Mouse (Mus musculus): ENCODE data around the gene Cinp. TPM values are rescaled to one million over a fixed set of nuclear protein-coding genes. Genes with fewer than 3 reads are reported as not detected.

The Cinp gene
- polyA plus RNA-seq, 1 experiment = 44.8 TPM

DNA sequence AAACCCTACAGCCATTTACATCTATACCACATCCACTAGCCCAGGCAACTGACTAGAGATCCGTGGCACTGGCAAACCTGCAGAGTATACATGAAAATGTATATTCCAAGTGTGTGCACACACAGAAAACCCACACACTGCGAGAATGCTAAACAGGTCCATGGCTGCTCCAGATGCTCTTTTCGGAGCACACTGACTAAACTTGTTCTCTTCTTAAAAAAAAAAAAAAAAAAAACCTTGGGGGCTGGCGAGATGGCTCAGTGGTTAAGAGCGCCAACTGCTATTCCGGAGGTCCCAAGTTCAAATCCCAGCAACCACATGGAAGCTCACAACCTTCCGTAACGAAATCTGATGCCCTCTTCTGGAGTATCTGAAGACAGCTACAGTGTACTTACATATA is 51.1 kb downstream of the Cinp start:
- no peak overlapping the region for H3K27ac ChIP-seq (ENCODE audit: insufficient read depth, low read length)
- TF ChIP-seq POLR2A (IDR thresholded peaks at IDR 0.05; ENCODE audit: low read depth, low read length) = no peak
- no peak for TF ChIP-seq CTCF (IDR thresholded peaks at IDR 0.05; ENCODE audit: borderline replicate concordance, insufficient read depth, low read length)
- H3K4me1 ChIP-seq (ENCODE audit: control insufficient read depth, insufficient read depth, low read length) = peaks cover 3% of the 10 kb centered on the region; the same call in 1 of the 2 replicates
- H3K4me3 ChIP-seq (ENCODE audit: insufficient read depth, low read length) = no peak overlapping the region

DNA sequence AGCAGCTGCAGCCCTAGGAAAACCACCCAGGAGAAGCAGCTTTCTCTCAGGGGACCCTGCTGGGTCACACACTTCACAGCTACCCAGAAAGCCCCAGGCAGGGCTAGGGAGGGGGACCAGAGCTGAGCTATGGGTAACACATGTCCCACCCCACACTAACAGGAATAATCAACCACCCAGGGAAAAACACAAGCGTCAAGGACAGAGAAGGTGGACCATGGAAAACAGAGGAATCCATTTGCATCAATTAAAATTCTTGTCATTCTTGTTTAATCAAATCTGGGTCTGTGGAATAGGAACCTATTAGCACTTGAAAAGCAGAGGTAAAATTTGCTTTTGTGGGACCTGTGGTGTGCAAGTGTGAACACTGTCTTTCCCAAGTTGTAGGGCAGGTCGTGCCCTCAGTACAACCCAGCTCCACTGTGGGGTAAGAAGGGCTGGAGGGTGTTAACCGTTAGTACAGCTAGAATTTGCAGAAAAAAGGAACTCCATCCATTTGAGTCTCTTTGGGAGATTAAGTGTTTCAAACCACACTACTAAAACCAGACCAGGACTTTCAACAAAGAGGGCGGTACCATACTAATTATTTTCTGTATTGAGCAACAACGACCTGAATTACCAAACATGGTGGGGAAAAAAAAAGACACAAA is 51.6 kb downstream of the Cinp start:
- Histone ChIP-seq H3K4me1 (ENCODE audit: control insufficient read depth, insufficient read depth, low read length) (peaks cover 3% of the 10 kb centered on the region; the same call in 1 of the 2 replicates), H3K4me3 (ENCODE audit: insufficient read depth, low read length) (no peak overlapping the region), H3K27ac (ENCODE audit: insufficient read depth, low read length) (no peak overlapping the region)
- no peak for TF ChIP-seq POLR2A (IDR thresholded peaks at IDR 0.05; ENCODE audit: low read depth, low read length)

GRCm38 (mm10) chr12:110836729-110837128 is 52.2 kb downstream of the Cinp start:
- Histone ChIP-seq H3K4me3 (ENCODE audit: insufficient read depth, low read length) (no peak overlapping the region), H3K4me1 (ENCODE audit: control insufficient read depth, insufficient read depth, low read length) (peaks cover 3% of the 10 kb centered on the region; the same call in 1 of the 2 replicates), H3K27ac (ENCODE audit: insufficient read depth, low read length) (no peak overlapping the region)
- TF ChIP-seq POLR2A (IDR thresholded peaks at IDR 0.05; ENCODE audit: low read depth, low read length) (no peak), CTCF (IDR thresholded peaks at IDR 0.05; ENCODE audit: borderline replicate concordance, insufficient read depth, low read length) (no peak)

- Histone ChIP-seq H3K4me1 (ENCODE audit: control insufficient read depth, insufficient read depth, low read length) (peaks cover 3% of the 10 kb centered on the region; the same call in 1 of the 2 replicates), H3K4me3 (ENCODE audit: insufficient read depth, low read length) (no peak overlapping the region), H3K27ac (ENCODE audit: insufficient read depth, low read length) (no peak overlapping the region)
- TF ChIP-seq CTCF (IDR thresholded peaks at IDR 0.05; ENCODE audit: borderline replicate concordance, insufficient read depth, low read length) = no peak
- TF ChIP-seq POLR2A (IDR thresholded peaks at IDR 0.05; ENCODE audit: low read depth, low read length) = no peak
Observed at GRCm38 (mm10) chr12:110835182-110835581, 53.8 kb downstream of the Cinp start.

- Histone ChIP-seq H3K4me3 (ENCODE audit: insufficient read depth, low read length) (no peak overlapping the region), H3K4me1 (ENCODE audit: control insufficient read depth, insufficient read depth, low read length) (peaks cover 3% of the 10 kb centered on the region; the same call in 1 of the 2 replicates), H3K27ac (ENCODE audit: insufficient read depth, low read length) (no peak overlapping the region)
- no peak for TF ChIP-seq POLR2A (IDR thresholded peaks at IDR 0.05; ENCODE audit: low read depth, low read length)
- no peak for TF ChIP-seq CTCF (IDR thresholded peaks at IDR 0.05; ENCODE audit: borderline replicate concordance, insufficient read depth, low read length)
Observed at GRCm38 (mm10) chr12:110830293-110831024, 58.5 kb downstream of the Cinp start.

- H3K27ac ChIP-seq (ENCODE audit: insufficient read depth, low read length) = no peak overlapping the region
- no peak overlapping the region for H3K4me3 ChIP-seq (ENCODE audit: insufficient read depth, low read length)
- H3K4me1 ChIP-seq (ENCODE audit: control insufficient read depth, insufficient read depth, low read length) = peaks cover 2% of the 10 kb centered on the region; the same call in 1 of the 2 replicates
- TF ChIP-seq CTCF (IDR thresholded peaks at IDR 0.05; ENCODE audit: borderline replicate concordance, insufficient read depth, low read length) (no peak), POLR2A (IDR thresholded peaks at IDR 0.05; ENCODE audit: low read depth, low read length) (no peak)
Observed at GRCm38 (mm10) chr12:110828908-110829307, 60.0 kb downstream of the Cinp start.

Other genes with a start within 250 kb of the Cinp start
- not detected in 2 replicates for gene 1700001K19Rik, start 206.5 kb downstream of the Cinp start, polyA plus RNA-seq (2011; ENCODE audit: insufficient read length, low read depth, missing spikeins)
- gene Hsp90aa1, start 186.4 kb downstream of the Cinp start, polyA plus RNA-seq (2011; ENCODE audit: insufficient read length, low read depth, missing spikeins) = 645 and 834 TPM in 2 replicates
- gene Wdr20, start 151.2 kb downstream of the Cinp start, polyA plus RNA-seq (2011; ENCODE audit: insufficient read length, low read depth, missing spikeins) = 18.1 and 22.8 TPM in 2 replicates
- 1.2 and 1.5 TPM in 2 replicates for gene Mok, start 48.2 kb downstream of the Cinp start, polyA plus RNA-seq (2011; ENCODE audit: insufficient read length, low read depth, missing spikeins)
- 6.3 and 6.6 TPM in 2 replicates for gene Zfp839, start 38.9 kb downstream of the Cinp start, polyA plus RNA-seq (2011; ENCODE audit: insufficient read length, low read depth, missing spikeins)
- 5.7 and 7.7 TPM in 2 replicates for gene Tecpr2, start 119 bp upstream of the Cinp start, polyA plus RNA-seq (2011; ENCODE audit: insufficient read length, low read depth, missing spikeins)
- gene Ankrd9, start 89.9 kb upstream of the Cinp start, polyA plus RNA-seq (2011; ENCODE audit: insufficient read length, low read depth, missing spikeins) = 3.3 and 3.8 TPM in 2 replicates
- 49.2 and 49.6 TPM in 2 replicates for gene Rcor1, start 150.2 kb upstream of the Cinp start, polyA plus RNA-seq (2011; ENCODE audit: insufficient read length, low read depth, missing spikeins)